Mouse (Mus musculus): ENCODE results near the gene Nlrp4f.

- TF ChIP-seq CTCF (IDR thresholded peaks at IDR 0.05; ENCODE audit: borderline replicate concordance, insufficient read depth, low read length) (no peak), POLR2A (IDR thresholded peaks at IDR 0.05; ENCODE audit: low read depth, low read length) (no peak)
These were observed 29.2 kb downstream of the Nlrp4f start for GRCm38 (mm10) chr13:65176472-65177091.
